ENCODE assay signal across 32 mouse cellular contexts in the genomic region with DNA sequence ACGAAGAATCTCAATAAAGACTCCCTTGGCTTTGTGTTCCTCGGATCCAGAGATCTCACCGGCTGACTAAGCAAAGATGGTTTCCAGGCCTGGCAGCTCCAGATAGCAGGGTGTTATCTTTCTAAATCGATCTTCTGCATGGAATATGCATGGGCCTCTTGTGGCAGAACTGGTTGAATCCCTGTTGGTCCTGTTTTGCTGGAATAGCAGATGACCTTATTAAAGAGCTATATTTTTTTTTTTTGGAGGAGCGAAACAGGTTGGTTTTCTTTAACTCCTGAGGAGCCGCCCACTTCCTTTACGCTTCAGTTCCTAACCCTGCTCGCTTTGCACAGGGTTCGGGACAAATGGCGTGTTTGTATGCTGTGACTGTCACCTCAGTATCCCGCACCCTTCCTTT. TPM values are rescaled to one million over a fixed set of nuclear protein-coding genes. Genes with fewer than 3 reads are reported as not detected.
A peak's percentile ranks its signal among the peaks of the same experiment; 100 is the strongest.
DNase-seq lines count a peak whose midpoint lies in the region; ATAC-seq lines count a peak whose summit lies in the region.
"Had no signal": no experiment of that assay in that cellular context is flagged by ENCODE, and none has a peak within 500 bp of the region (broad histone marks: within the 10 kb centered on the region; RNA-seq: fewer than 3 reads in every experiment).

No protein-coding gene starts in this region.

- H3K36me3 ChIP-seq in kidney, embryonic 14.5 days (ENCODE audit: control insufficient read depth, insufficient read depth, low read length), result no peaks in the 10 kb centered on the region
- no peaks in the 10 kb centered on the region for H3K36me3 ChIP-seq in ES-E14 (ENCODE audit: control insufficient read depth, insufficient read depth, low read length, poor library complexity, severe bottlenecking)
- no peaks in the 10 kb centered on the region for H3K36me3 ChIP-seq in embryonic facial prominence, embryonic 13.5 days
- no peaks in the 10 kb centered on the region for H3K36me3 ChIP-seq in macrophage (ENCODE audit: inconsistent target)
- H3K36me3 ChIP-seq: hindbrain, embryonic 12.5 days; limb, embryonic 15.5 days; liver, embryonic 13.5 days; midbrain, embryonic 13.5 days had no signal

- in situ Hi-C loops in ES-E14 (cut with MboI; ENCODE audit: low sequenced_read_pairs in 2 of 2, unreplicated experiment in 2 of 2), result no loop called here

- H3K4me2 ChIP-seq in kidney, embryonic 14.5 days (replicated peaks; ENCODE audit: low read depth, low read length), result no peak overlapping the region
- no peak overlapping the region for H3K4me2 ChIP-seq in embryonic facial prominence, embryonic 13.5 days
- H3K4me2 ChIP-seq: hindbrain, embryonic 12.5 days; limb, embryonic 15.5 days; liver, embryonic 13.5 days; midbrain, embryonic 13.5 days had no signal

- no peak overlapping the region for H3K9ac ChIP-seq in kidney, embryonic 14.5 days (ENCODE audit: low read depth, low read length)
- peak overlapping the region; percentile 35; the same call in 1 of the 2 replicates for H3K9ac ChIP-seq in ES-E14 (ENCODE audit: insufficient read depth, low read depth, low read length, poor library complexity, severe bottlenecking)
- no peak overlapping the region for H3K9ac ChIP-seq in embryonic facial prominence, embryonic 13.5 days
- H3K9ac ChIP-seq: hindbrain, embryonic 12.5 days; limb, embryonic 15.5 days; liver, embryonic 13.5 days; midbrain, embryonic 13.5 days had no signal

- H3K79me2 ChIP-seq in macrophage (ENCODE audit: inconsistent target), result no peaks in the 10 kb centered on the region

- H3K27me3 ChIP-seq in kidney, embryonic 14.5 days (ENCODE audit: control insufficient read depth, insufficient read depth, low read length), result no peaks in the 10 kb centered on the region
- no peaks in the 10 kb centered on the region for H3K27me3 ChIP-seq in embryonic facial prominence, embryonic 13.5 days
- H3K27me3 ChIP-seq: hindbrain, embryonic 12.5 days; limb, embryonic 15.5 days; liver, embryonic 13.5 days; midbrain, embryonic 13.5 days had no signal

- H3K9me3 ChIP-seq in kidney, embryonic 14.5 days (ENCODE audit: control insufficient read depth, low read length), result no peaks in the 10 kb centered on the region
- no peaks in the 10 kb centered on the region for H3K9me3 ChIP-seq in ES-E14 (ENCODE audit: control insufficient read depth, insufficient read depth, low read depth, low read length)
- no peaks in the 10 kb centered on the region for H3K9me3 ChIP-seq in embryonic facial prominence, embryonic 13.5 days
- H3K9me3 ChIP-seq: hindbrain, embryonic 12.5 days; limb, embryonic 15.5 days; liver, embryonic 13.5 days; midbrain, embryonic 13.5 days had no signal

- 0 out of 2 replicates have a peak, but pooled peaks have one; percentile 26 for ATAC-seq in kidney, embryonic 14.5 days (ENCODE audit: low FRiP score, low TSS enrichment)
- no peak for ATAC-seq in embryonic facial prominence, embryonic 13.5 days (ENCODE audit: insufficient number of reproducible peaks, insufficient read depth, low FRiP score, low TSS enrichment, low read depth)
- ATAC-seq: forebrain, embryonic 16.5 days; lung, postnatal 0 days; midbrain, embryonic 13.5 days had no signal

- WGBS in kidney, embryonic 14.5 days, result 50% methylated on average over 11 of the region's 11 CpGs
- WGBS in embryonic facial prominence, embryonic 13.5 days, result 71% methylated on average over 11 of the region's 11 CpGs
- WGBS in macrophage (ENCODE audit: missing documents), result 95% methylated on average over 11 of the region's 11 CpGs

- peak overlapping the region; percentile 17; the same call in 1 of the 2 replicates for H3K27ac ChIP-seq in kidney, embryonic 14.5 days (ENCODE audit: low read depth, low read length)
- H3K27ac ChIP-seq in ES-E14 (ENCODE audit: insufficient read depth, low read depth, low read length, poor library complexity, severe bottlenecking) (no peak overlapping the region), macrophage (peak overlapping the region; percentile 77)
- H3K27ac ChIP-seq in embryonic facial prominence, embryonic 13.5 days, result peak overlapping the region; percentile 29; the same call in 1 of the 2 replicates
- H3K27ac ChIP-seq: hindbrain, embryonic 12.5 days; kidney, postnatal 0 days; layer of hippocampus, adult 2 months; left cerebral cortex, adult 2 months; liver, embryonic 13.5 days; midbrain, embryonic 13.5 days had no signal

- 0 out of 2 replicates have a peak, but pooled peaks cover 2% of the 10 kb centered on the region for H3K4me1 ChIP-seq in kidney, embryonic 14.5 days (ENCODE audit: control insufficient read depth, insufficient read depth, low read length)
- peaks cover 0 to 4% of the 10 kb centered on the region in 2 experiments; a peak in 1 of 4 replicates for H3K4me1 ChIP-seq in ES-E14 (ENCODE audit: control insufficient read depth in 2 of 2, insufficient read depth in 2 of 2, low read length in 2 of 2, poor library complexity in 1 of 2)
- H3K4me1 ChIP-seq in embryonic facial prominence, embryonic 13.5 days, result no peaks in the 10 kb centered on the region
- H3K4me1 ChIP-seq: hindbrain, embryonic 12.5 days; midbrain, embryonic 13.5 days had no signal

- no peak overlapping the region for H3K4me3 ChIP-seq in kidney, embryonic 14.5 days (ENCODE audit: low read length)
- no peak overlapping the region for H3K4me3 ChIP-seq in ES-E14 (ENCODE audit: insufficient read depth in 1 of 2, low read depth in 1 of 2, low read length in 2 of 2, poor library complexity in 1 of 2, severe bottlenecking in 1 of 2)
- no peak overlapping the region for H3K4me3 ChIP-seq in embryonic facial prominence, embryonic 13.5 days
- H3K4me3 ChIP-seq in macrophage (ENCODE audit: inconsistent target), result no peak overlapping the region
- H3K4me3 ChIP-seq: hindbrain, embryonic 12.5 days; layer of hippocampus, adult 2 months; left cerebral cortex, adult 2 months; limb, embryonic 15.5 days; liver, embryonic 13.5 days; midbrain, embryonic 13.5 days had no signal

- no peak for DNase-seq in kidney, postnatal 10 days
- DNase-seq in ES-E14 (ENCODE audit: low read depth, low spot score), result no peak
- DNase-seq in c-Kit-positive CD71-positive TER-119-positive erythroid progenitor cells, embryonic 14.5 days (ENCODE audit: low spot score), result no peak
- no peak for DNase-seq in cerebellum, adult 8-10 months
- DNase-seq in heart, postnatal 4 days, result no peak
- DNase-seq: adrenal gland, postnatal 36 days; cerebellum, adult 9-10 months; cerebellum, postnatal 36 days; gastrocnemius, postnatal 10 days; kidney, adult 11 months; liver, embryonic 13.5 days; lung, adult 18-20 months; lung, postnatal 4 days; thymus, adult 18-20 months; thymus, postnatal 25 days had no signal

RNA-seq across cellular contexts. Expression of a gene that starts 10.6 kb away (rescaled TPM):
- 135 and 171 TPM in 2 replicates for polyA plus RNA-seq in kidney, embryonic 14.5 days (2014; fragmentation: Nextera tagmentation; extraction: Ambion mirVana)
- 59.5 and 78.2 TPM in 2 replicates for total RNA-seq in ES-E14 (2012; rRNA removed)
- 167 and 174 TPM in 2 replicates for polyA plus RNA-seq in embryonic facial prominence, embryonic 13.5 days (2015; fragmentation: Nextera tagmentation; extraction: Ambion mirVana)
- 100 to 1,000 TPM in 7 of 26 experiments, 10 to 100 TPM in 19; 12.5 to 167 (median 57.8) TPM for total RNA-seq in macrophage (2018; cell fraction: chromatin; rRNA removed)
- total RNA-seq in macrophage (2018; cell fraction: cytosol; rRNA removed), result 100 to 1,000 TPM in 1 of 26 experiments, 10 to 100 TPM in 25; 30.9 to 117 (median 66.6) TPM
- 100 to 1,000 TPM in 2 of 26 experiments, 10 to 100 TPM in 24; 13.0 to 120 (median 43.4) TPM for total RNA-seq in macrophage (2018; cell fraction: nucleus; rRNA removed)
- 32.8 to 151 TPM (median 58.4 TPM) in 3 replicates for polyA plus RNA-seq in macrophage (2018)
- total RNA-seq in heart, postnatal 4 days (2021), result 10 to 100 TPM; 56.7 to 61.4 TPM

RNA-seq across cellular contexts. Expression of a gene that starts 16.6 kb away (rescaled TPM):
- polyA plus RNA-seq in kidney, embryonic 14.5 days (2014; fragmentation: Nextera tagmentation; extraction: Ambion mirVana), result 1.0 and 1.4 TPM in 2 replicates
- total RNA-seq in ES-E14 (2012; rRNA removed), result not detected in 2 replicates
- 0.23 and 0.28 TPM in 2 replicates for polyA plus RNA-seq in embryonic facial prominence, embryonic 13.5 days (2015; fragmentation: Nextera tagmentation; extraction: Ambion mirVana)
- not detected for total RNA-seq in macrophage (2018; cell fraction: chromatin; rRNA removed)
- not detected for total RNA-seq in macrophage (2018; cell fraction: cytosol; rRNA removed)
- not detected for total RNA-seq in macrophage (2018; cell fraction: nucleus; rRNA removed)
- not detected in 3 replicates for polyA plus RNA-seq in macrophage (2018)
- under 1 TPM; 0.38 to 0.41 TPM for total RNA-seq in heart, postnatal 4 days (2021)
- total RNA-seq: granulocyte monocyte progenitor cell, adult 5-6 weeks; megakaryocyte-erythroid progenitor cell, adult 5-6 weeks had no signal

RNA-seq across cellular contexts. Expression of a gene that starts 30.8 kb away (rescaled TPM):
- 0.89 and 3.8 TPM in 2 replicates for polyA plus RNA-seq in kidney, embryonic 14.5 days (2014; fragmentation: Nextera tagmentation; extraction: Ambion mirVana)
- total RNA-seq in ES-E14 (2012; rRNA removed), result 1.3 TPM in 1 of 2 replicates, not detected in the other
- polyA plus RNA-seq in embryonic facial prominence, embryonic 13.5 days (2015; fragmentation: Nextera tagmentation; extraction: Ambion mirVana), result 3.9 and 4.6 TPM in 2 replicates
- 1 to 10 TPM in 16 of 26 experiments, not detected in 10; 1.1 to 4.2 (median 2.6) TPM for total RNA-seq in macrophage (2018; cell fraction: chromatin; rRNA removed)
- under 1 TPM in 6 of 26 experiments, not detected in 20; 0.31 to 0.61 (median 0.43) TPM for total RNA-seq in macrophage (2018; cell fraction: cytosol; rRNA removed)
- total RNA-seq in macrophage (2018; cell fraction: nucleus; rRNA removed), result 1 to 10 TPM in 11 of 26 experiments, not detected in 15; 1.0 to 5.2 (median 2.4) TPM
- polyA plus RNA-seq in macrophage (2018), result not detected in 3 replicates
- total RNA-seq in heart, postnatal 4 days (2021), result under 1 TPM in 1 of 2 experiments, not detected in 1; 0.62 TPM
- total RNA-seq: granulocyte monocyte progenitor cell, adult 5-6 weeks; megakaryocyte-erythroid progenitor cell, adult 5-6 weeks had no signal

RNA-seq across cellular contexts. Expression of a gene that starts 31.1 kb away (rescaled TPM):
- polyA plus RNA-seq in kidney, embryonic 14.5 days (2014; fragmentation: Nextera tagmentation; extraction: Ambion mirVana), result not detected in 2 replicates
- not detected in 2 replicates for total RNA-seq in ES-E14 (2012; rRNA removed)
- polyA plus RNA-seq in embryonic facial prominence, embryonic 13.5 days (2015; fragmentation: Nextera tagmentation; extraction: Ambion mirVana), result 0.26 and 0.59 TPM in 2 replicates
- total RNA-seq in macrophage (2018; cell fraction: chromatin; rRNA removed), result 1 to 10 TPM in 15 of 26 experiments, under 1 TPM in 9, not detected in 2; 0.50 to 7.3 (median 1.9) TPM
- 10 to 100 TPM in 3 of 26 experiments, 1 to 10 TPM in 22, under 1 TPM in 1; 0.83 to 19.8 (median 3.0) TPM for total RNA-seq in macrophage (2018; cell fraction: cytosol; rRNA removed)
- total RNA-seq in macrophage (2018; cell fraction: nucleus; rRNA removed), result 10 to 100 TPM in 10 of 26 experiments, 1 to 10 TPM in 16; 1.1 to 29.6 (median 7.7) TPM
- 0.54 to 2.0 TPM (median 0.57 TPM) in 3 replicates for polyA plus RNA-seq in macrophage (2018)
- total RNA-seq in heart, postnatal 4 days (2021), result not detected
- total RNA-seq: layer of hippocampus, adult 2 months; left cerebral cortex, adult 2 months; left cerebral cortex, postnatal 36 days; megakaryocyte-erythroid progenitor cell, adult 5-6 weeks had no signal
- polyA plus RNA-seq: forebrain, embryonic 11.5 days; forebrain, embryonic 16.5 days; heart, embryonic 14.5 days; hindbrain, embryonic 12.5 days; kidney, postnatal 0 days; midbrain, embryonic 13.5 days; neural tube, embryonic 14.5 days had no signal

RNA-seq across cellular contexts. Expression of a gene that starts 34.1 kb away (rescaled TPM):
- polyA plus RNA-seq in kidney, embryonic 14.5 days (2014; fragmentation: Nextera tagmentation; extraction: Ambion mirVana), result 6.2 and 7.3 TPM in 2 replicates
- 5.3 and 6.3 TPM in 2 replicates for total RNA-seq in ES-E14 (2012; rRNA removed)
- polyA plus RNA-seq in embryonic facial prominence, embryonic 13.5 days (2015; fragmentation: Nextera tagmentation; extraction: Ambion mirVana), result 8.6 and 9.5 TPM in 2 replicates
- total RNA-seq in macrophage (2018; cell fraction: chromatin; rRNA removed), result 10 to 100 TPM in 17 of 26 experiments, 1 to 10 TPM in 9; 4.2 to 19.4 (median 11.4) TPM
- 1 to 10 TPM in 22 of 26 experiments, under 1 TPM in 4; 0.81 to 1.8 (median 1.2) TPM for total RNA-seq in macrophage (2018; cell fraction: cytosol; rRNA removed)
- 10 to 100 TPM in 6 of 26 experiments, 1 to 10 TPM in 20; 3.0 to 17.2 (median 8.2) TPM for total RNA-seq in macrophage (2018; cell fraction: nucleus; rRNA removed)
- polyA plus RNA-seq in macrophage (2018), result 0.93 to 1.7 TPM (median 1.1 TPM) in 3 replicates
- total RNA-seq in heart, postnatal 4 days (2021), result 1 to 10 TPM; 2.2 TPM
